24 mouse cellular contexts compared by ENCODE assay signal in the genomic region with DNA sequence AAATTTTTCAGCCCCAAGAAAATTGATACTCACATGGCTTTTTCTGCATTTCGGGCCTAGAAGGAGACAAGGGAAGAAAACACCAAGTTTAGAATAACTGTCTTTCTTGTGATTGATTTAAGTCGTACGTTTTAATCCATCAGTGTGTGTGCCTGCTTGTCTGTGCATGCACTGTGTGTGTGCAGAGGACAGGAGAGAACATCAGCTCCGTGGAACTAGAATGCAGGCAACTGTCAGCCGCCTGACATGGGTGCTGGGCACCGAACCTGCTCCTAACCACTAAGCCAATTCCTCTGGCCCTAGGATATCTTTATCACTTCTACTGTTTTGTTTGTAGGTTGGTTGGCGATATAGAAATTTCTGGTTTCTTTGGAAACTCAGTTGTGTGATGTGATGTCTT. TPM values are rescaled to one million over a fixed set of nuclear protein-coding genes. Genes with fewer than 3 reads are reported as not detected.
DNase-seq lines count a peak whose midpoint lies in the region; ATAC-seq and TF ChIP-seq lines count a peak whose summit lies in the region.
"Had no signal": no experiment of that assay in that cellular context is flagged by ENCODE, and none has a peak within 500 bp of the region (broad histone marks: within the 10 kb centered on the region; RNA-seq: fewer than 3 reads in every experiment).

Gene Gm45140, minus strand, starts transcription at position 101 of the 400 bp plus-strand sequence.

- no peak within 1 kb of the TSS for H3K9ac ChIP-seq in liver, embryonic 13.5 days
- H3K9ac ChIP-seq in liver, embryonic 12.5 days, result no peak within 1 kb of the TSS
- H3K9ac ChIP-seq: forebrain, embryonic 12.5 days; forebrain, embryonic 15.5 days; hindbrain, embryonic 13.5 days had no signal

- no peaks in the 10 kb centered on the region for H3K9me3 ChIP-seq in liver, embryonic 13.5 days (replicated peaks)
- no peaks in the 10 kb centered on the region for H3K9me3 ChIP-seq in liver, embryonic 12.5 days (replicated peaks)
- H3K9me3 ChIP-seq in G1E (replicated peaks), result no peaks in the 10 kb centered on the region
- H3K9me3 ChIP-seq: forebrain, embryonic 12.5 days; forebrain, embryonic 15.5 days; hindbrain, embryonic 10.5 days; hindbrain, embryonic 13.5 days had no signal

- no peak for TF ChIP-seq CTCF in G1E (IDR thresholded peaks at IDR 0.05; ENCODE audit: low read depth, low read length)

- peaks cover 48% of the 10 kb centered on the region for H3K36me3 ChIP-seq in liver, embryonic 13.5 days
- H3K36me3 ChIP-seq in liver, embryonic 12.5 days, result peaks cover 58% of the 10 kb centered on the region
- H3K36me3 ChIP-seq in G1E (replicated peaks), result peaks cover 65% of the 10 kb centered on the region

- no peak for DNase-seq in liver, embryonic 13.5 days
- no peak for DNase-seq in G1E (ENCODE audit: low spot score)
- DNase-seq in right cerebral cortex, postnatal 36 days (ENCODE audit: low spot score in 2 of 2), result no peak
- DNase-seq in left cerebral cortex, adult 18-20 months (ENCODE audit: low spot score in 2 of 2), result no peak
- no peak for DNase-seq in kidney, adult 18-20 months
- DNase-seq: adrenal gland, adult 2 months; adrenal gland, postnatal 14 days; cerebellum, adult 11 months; cerebellum, adult 2 months; cerebellum, adult 9-11 months; cerebellum, postnatal 25 days; embryo, embryonic 11 days; gastrocnemius, postnatal 25 days; heart, adult 2 months had no signal

- no peaks in the 10 kb centered on the region for H3K27me3 ChIP-seq in liver, embryonic 13.5 days
- H3K27me3 ChIP-seq in liver, embryonic 12.5 days (replicated peaks), result no peaks in the 10 kb centered on the region
- no peaks in the 10 kb centered on the region for H3K27me3 ChIP-seq in G1E (ENCODE audit: insufficient read depth, low read length)
- H3K27me3 ChIP-seq: forebrain, embryonic 12.5 days; forebrain, embryonic 15.5 days; hindbrain, embryonic 13.5 days had no signal

- peak within 1 kb of the TSS; percentile 54; the same call in 1 of the 2 replicates for H3K27ac ChIP-seq in liver, embryonic 13.5 days
- no peak within 1 kb of the TSS for H3K27ac ChIP-seq in liver, embryonic 12.5 days
- H3K27ac ChIP-seq: forebrain, embryonic 12.5 days; forebrain, embryonic 15.5 days; heart, adult 2 months; hindbrain, embryonic 10.5 days; hindbrain, embryonic 13.5 days had no signal

- peaks cover 35% of the 10 kb centered on the region for H3K4me1 ChIP-seq in liver, embryonic 13.5 days (replicated peaks)
- peaks cover 32% of the 10 kb centered on the region for H3K4me1 ChIP-seq in liver, embryonic 12.5 days
- peaks cover 26% of the 10 kb centered on the region for H3K4me1 ChIP-seq in G1E (ENCODE audit: insufficient read depth, low read depth, low read length)

- no peak within 1 kb of the TSS for H3K4me3 ChIP-seq in liver, embryonic 13.5 days (replicated peaks)
- H3K4me3 ChIP-seq in liver, embryonic 12.5 days, result no peak within 1 kb of the TSS
- H3K4me3 ChIP-seq in G1E (ENCODE audit: low read depth, low read length), result no peak within 1 kb of the TSS
- H3K4me3 ChIP-seq: forebrain, embryonic 12.5 days; forebrain, embryonic 15.5 days; heart, adult 2 months; hindbrain, embryonic 13.5 days had no signal

- 88% methylated on average over 7 of the region's 7 CpGs for WGBS in liver, embryonic 13.5 days (ENCODE audit: insufficient replicate concordance)
- 84% methylated on average over 7 of the region's 7 CpGs for WGBS in liver, embryonic 12.5 days (ENCODE audit: insufficient replicate concordance)

- no peak for ATAC-seq in liver, embryonic 13.5 days (ENCODE audit: low read depth)
- no peak for ATAC-seq in liver, embryonic 12.5 days
- no peak for ATAC-seq in G1E (ENCODE audit: extremely low read depth, insufficient number of reproducible peaks, low FRiP score, poor library complexity, severe bottlenecking)
- no peak for ATAC-seq in common myeloid progenitor, adult 5-6 weeks (replicated peaks; ENCODE audit: low read depth, poor library complexity, severe bottlenecking)
- no peak for ATAC-seq in monocyte, adult 5-6 weeks (replicated peaks; ENCODE audit: insufficient number of reproducible peaks, low FRiP score, low TSS enrichment, poor library complexity, severe bottlenecking)
- ATAC-seq: CD4-positive, CD25-positive, alpha-beta regulatory T cell, adult 4 months; forebrain, embryonic 15.5 days; hindbrain, embryonic 16.5 days had no signal

- H3K4me2 ChIP-seq in liver, embryonic 13.5 days, result no peak within 1 kb of the TSS
- H3K4me2 ChIP-seq in liver, embryonic 12.5 days, result no peak within 1 kb of the TSS
- H3K4me2 ChIP-seq: forebrain, embryonic 15.5 days; heart, embryonic 11.5 days; hindbrain, embryonic 13.5 days had no signal

RNA-seq across cellular contexts. Expression of gene Gm45140, which starts in this region (rescaled TPM):
- polyA plus RNA-seq in liver, embryonic 13.5 days (2015; fragmentation: Nextera tagmentation; extraction: Ambion mirVana), result 3.5 and 5.8 TPM in 2 replicates
- polyA plus RNA-seq in liver, embryonic 12.5 days (2016; fragmentation: Nextera tagmentation; extraction: Ambion mirVana), result 5.0 and 7.1 TPM in 2 replicates
- 10.5 and 12.1 TPM in 2 replicates for total RNA-seq in G1E (2014; fragmentation: Nextera tagmentation)
- 17.5 and 19.5 TPM in 2 replicates for total RNA-seq in G1E (2017)
- polyA plus RNA-seq in G1E (2012), result 9.0 and 13.8 TPM in 2 replicates
- total RNA-seq in common myeloid progenitor, adult 5-6 weeks (2017), result 16.3 and 25.1 TPM in 2 replicates
- total RNA-seq in monocyte, adult 5-6 weeks (2017), result 27.5 to 45.6 TPM (median 37.9 TPM) in 3 replicates
- total RNA-seq in left cerebral cortex, adult 18-20 months (2021), result 1 to 10 TPM in 1 of 2 experiments, under 1 TPM in 1; 0.53 to 2.2 TPM
